Mouse (Mus musculus) midbrain, embryonic 12.5 days (tissue): ENCODE measurements around the gene Arhgap15. TPM values are rescaled to one million over a fixed set of nuclear protein-coding genes. Genes with fewer than 3 reads are reported as not detected.

ENCODE experiments used
- ATAC-seq: fragments of 200-750 bp; cut with Nextera tagmentation; 2 replicates; pipeline ENCODE4 v1.8.0; 2017; ENCODE audit warnings: low read depth, moderate TSS enrichment, moderate library complexity; ENCODE audit not compliant: low FRiP score
- H3K27ac ChIP-seq: fragments of 300-500 bp; sonication (generic); replicated peaks from 2 replicates; pipeline ENCODE4 v1.5.1; 2016; ENCODE audit warnings: mild to moderate bottlenecking
- H3K27me3 ChIP-seq: fragments of 300-500 bp; sonication (generic); 2 replicates; pipeline ENCODE4 v1.6.1; 2016; ENCODE audit warnings: mild to moderate bottlenecking
- H3K36me3 ChIP-seq: fragments of 300-500 bp; sonication (generic); 2 replicates; pipeline ENCODE4 v1.6.1; 2016
- H3K4me1 ChIP-seq: fragments of 300-500 bp; sonication (generic); 2 replicates; pipeline ENCODE4 v1.6.1; 2016
- H3K4me2 ChIP-seq: fragments of 300-500 bp; sonication (generic); replicated peaks from 2 replicates; pipeline ENCODE4 v1.6.1; 2016; ENCODE audit warnings: mild to moderate bottlenecking, moderate library complexity
- H3K4me3 ChIP-seq: fragments of 300-500 bp; sonication (generic); 2 replicates; pipeline ENCODE4 v1.5.1; 2016; ENCODE audit warnings: mild to moderate bottlenecking
- H3K9ac ChIP-seq: fragments of 300-500 bp; sonication (generic); replicated peaks from 2 replicates; pipeline ENCODE4 v1.6.1; 2016; ENCODE audit warnings: mild to moderate bottlenecking, moderate library complexity
- H3K9me3 ChIP-seq: fragments of 300-500 bp; sonication (generic); 2 replicates; pipeline ENCODE4 v1.6.1; 2016; ENCODE audit warnings: mild to moderate bottlenecking
- WGBS: fragments of 180-500 bp; shearing (Covaris S2); methylation state at CpG from one replicate; pipeline ENCODE4 v1.1.7; 2016; 5-methylcytosine and 5-hydroxymethylcytosine counted together
- polyA plus RNA-seq: library from polyadenylated mRNA; unstranded; fragments of >200 nt; fragmentation: Nextera tagmentation; extraction: Ambion mirVana; gene quantifications from 2 replicates; pipeline ENCODE4 v1.2.1, GENCODE M21; 2016

Gene Arhgap15
- polyA plus RNA-seq, 1 experiment from 2014 or later = 0.32 TPM

- H3K27ac ChIP-seq = no peak overlapping the region
- H3K9me3 ChIP-seq = no peaks in the 10 kb centered on the region
- WGBS = 61% methylated on average over 8 of the region's 8 CpGs
- H3K36me3 ChIP-seq = no peaks in the 10 kb centered on the region
- no peaks in the 10 kb centered on the region for H3K27me3 ChIP-seq
- no peak overlapping the region for H3K4me2 ChIP-seq
- ATAC-seq = no peak
- H3K4me3 ChIP-seq = no peak overlapping the region
- no peaks in the 10 kb centered on the region for H3K4me1 ChIP-seq
- no peak overlapping the region for H3K9ac ChIP-seq
These were observed 312.1 kb downstream of the Arhgap15 start for GRCm38 (mm10) chr2:44060716-44061115.

GRCm38 (mm10) chr2:44065067-44065466 lies 316.4 kb downstream of the Arhgap15 start:
- H3K36me3 ChIP-seq = no peaks in the 10 kb centered on the region
- no peak overlapping the region for H3K9ac ChIP-seq
- H3K9me3 ChIP-seq = no peaks in the 10 kb centered on the region
- no peak overlapping the region for H3K27ac ChIP-seq
- WGBS = 82% methylated on average over 5 of the region's 5 CpGs
- H3K4me2 ChIP-seq = no peak overlapping the region
- ATAC-seq = no peak
- H3K4me1 ChIP-seq = no peaks in the 10 kb centered on the region
- no peaks in the 10 kb centered on the region for H3K27me3 ChIP-seq
- no peak overlapping the region for H3K4me3 ChIP-seq

GRCm38 (mm10) chr2:44068151-44068840 lies 319.7 kb downstream of the Arhgap15 start:
- H3K9ac ChIP-seq = no peak overlapping the region
- no peak overlapping the region for H3K4me3 ChIP-seq
- no peaks in the 10 kb centered on the region for H3K9me3 ChIP-seq
- no peak for ATAC-seq
- WGBS = 68% methylated on average over 7 of the region's 7 CpGs
- H3K27ac ChIP-seq = no peak overlapping the region
- H3K27me3 ChIP-seq = no peaks in the 10 kb centered on the region
- no peaks in the 10 kb centered on the region for H3K36me3 ChIP-seq
- no peak overlapping the region for H3K4me2 ChIP-seq
- no peaks in the 10 kb centered on the region for H3K4me1 ChIP-seq

GRCm38 (mm10) chr2:44068906-44069305 lies 320.3 kb downstream of the Arhgap15 start:
- Histone ChIP-seq H3K9me3 (no peaks in the 10 kb centered on the region), H3K4me2 (no peak overlapping the region), H3K4me1 (no peaks in the 10 kb centered on the region), H3K36me3 (no peaks in the 10 kb centered on the region), H3K4me3 (no peak overlapping the region), H3K27me3 (no peaks in the 10 kb centered on the region), H3K9ac (no peak overlapping the region), H3K27ac (no peak overlapping the region)
- ATAC-seq = no peak
- 93% methylated on average over 2 of the region's 2 CpGs for WGBS

- H3K4me2 ChIP-seq = no peak overlapping the region
- H3K4me1 ChIP-seq = no peaks in the 10 kb centered on the region
- no peak overlapping the region for H3K27ac ChIP-seq
- ATAC-seq = no peak
- H3K27me3 ChIP-seq = no peaks in the 10 kb centered on the region
- no peak overlapping the region for H3K9ac ChIP-seq
- no peaks in the 10 kb centered on the region for H3K9me3 ChIP-seq
- H3K36me3 ChIP-seq = no peaks in the 10 kb centered on the region
- H3K4me3 ChIP-seq = no peak overlapping the region
These were observed 327.9 kb downstream of the Arhgap15 start for GRCm38 (mm10) chr2:44076570-44076969.

GRCm38 (mm10) chr2:44080530-44080929 lies 331.9 kb downstream of the Arhgap15 start:
- Histone ChIP-seq H3K4me1 (no peaks in the 10 kb centered on the region), H3K27me3 (no peaks in the 10 kb centered on the region), H3K9me3 (no peaks in the 10 kb centered on the region), H3K27ac (no peak overlapping the region), H3K9ac (no peak overlapping the region), H3K4me3 (no peak overlapping the region), H3K36me3 (no peaks in the 10 kb centered on the region), H3K4me2 (no peak overlapping the region)
- ATAC-seq = no peak
- 94% methylated on average over 6 of the region's 6 CpGs for WGBS

GRCm38 (mm10) chr2:44081241-44081640 lies 332.6 kb downstream of the Arhgap15 start:
- no peaks in the 10 kb centered on the region for H3K4me1 ChIP-seq

GRCm38 (mm10) chr2:44084471-44084870 lies 335.8 kb downstream of the Arhgap15 start:
- WGBS = 61% methylated on average over 2 of the region's 2 CpGs
- no peak overlapping the region for H3K9ac ChIP-seq
- no peaks in the 10 kb centered on the region for H3K27me3 ChIP-seq
- no peaks in the 10 kb centered on the region for H3K4me1 ChIP-seq
- H3K9me3 ChIP-seq = no peaks in the 10 kb centered on the region
- no peak for ATAC-seq
- H3K4me3 ChIP-seq = no peak overlapping the region
- H3K4me2 ChIP-seq = no peak overlapping the region
- no peaks in the 10 kb centered on the region for H3K36me3 ChIP-seq
- no peak overlapping the region for H3K27ac ChIP-seq

More at GRCm38 (mm10) chr2:44081241-44081640, 332.6 kb downstream of the Arhgap15 start:
- WGBS = 86% methylated on average over 4 of the region's 4 CpGs
- ATAC-seq = no peak
- no peak overlapping the region for H3K4me2 ChIP-seq
- H3K4me3 ChIP-seq = no peak overlapping the region
- no peaks in the 10 kb centered on the region for H3K9me3 ChIP-seq
- H3K27ac ChIP-seq = no peak overlapping the region
- H3K27me3 ChIP-seq = no peaks in the 10 kb centered on the region
- H3K9ac ChIP-seq = no peak overlapping the region
- H3K36me3 ChIP-seq = no peaks in the 10 kb centered on the region

- Histone ChIP-seq H3K4me3 (no peak overlapping the region), H3K9me3 (no peaks in the 10 kb centered on the region), H3K9ac (no peak overlapping the region), H3K27ac (no peak overlapping the region), H3K4me2 (no peak overlapping the region), H3K27me3 (no peaks in the 10 kb centered on the region), H3K36me3 (no peaks in the 10 kb centered on the region), H3K4me1 (no peaks in the 10 kb centered on the region)
- 35% methylated on average over 5 of the region's 5 CpGs for WGBS
- no peak for ATAC-seq
These were observed 337.9 kb downstream of the Arhgap15 start for GRCm38 (mm10) chr2:44086403-44087056.

GRCm38 (mm10) chr2:44098552-44098951 lies 349.9 kb downstream of the Arhgap15 start:
- no peaks in the 10 kb centered on the region for H3K4me1 ChIP-seq
- H3K27me3 ChIP-seq = no peaks in the 10 kb centered on the region
- WGBS = 95% methylated on average over 4 of the region's 4 CpGs
- H3K27ac ChIP-seq = no peak overlapping the region
- H3K9me3 ChIP-seq = peaks cover 10% of the 10 kb centered on the region; the same call in 1 of the 2 replicates
- no peak overlapping the region for H3K4me3 ChIP-seq
- no peak for ATAC-seq
- H3K36me3 ChIP-seq = no peaks in the 10 kb centered on the region
- no peak overlapping the region for H3K4me2 ChIP-seq
- H3K9ac ChIP-seq = no peak overlapping the region

- Histone ChIP-seq H3K27ac (no peak overlapping the region), H3K4me3 (no peak overlapping the region), H3K36me3 (no peaks in the 10 kb centered on the region), H3K4me2 (no peak overlapping the region), H3K9ac (no peak overlapping the region), H3K4me1 (peaks cover 5% of the 10 kb centered on the region), H3K27me3 (no peaks in the 10 kb centered on the region), H3K9me3 (peaks cover 6% of the 10 kb centered on the region; the same call in 1 of the 2 replicates)
- 84% methylated on average over 6 of the region's 6 CpGs for WGBS
- no peak for ATAC-seq
These were observed 353.7 kb downstream of the Arhgap15 start for GRCm38 (mm10) chr2:44102351-44102750.

- H3K36me3 ChIP-seq = no peaks in the 10 kb centered on the region
- no peak overlapping the region for H3K9ac ChIP-seq
- H3K4me3 ChIP-seq = no peak overlapping the region
- peaks cover 5% of the 10 kb centered on the region for H3K4me1 ChIP-seq
- no peak overlapping the region for H3K4me2 ChIP-seq
- H3K27ac ChIP-seq = no peak overlapping the region
- H3K27me3 ChIP-seq = no peaks in the 10 kb centered on the region
- no peak for ATAC-seq
- WGBS = 78% methylated on average over 8 of the region's 8 CpGs
- no peaks in the 10 kb centered on the region for H3K9me3 ChIP-seq
These were observed 354.7 kb downstream of the Arhgap15 start for GRCm38 (mm10) chr2:44103321-44103720.
